Mouse (Mus musculus) intestine, embryonic 16.5 days (tissue): ENCODE measurements around the gene Cd47. TPM values are rescaled to one million over a fixed set of nuclear protein-coding genes. Genes with fewer than 3 reads are reported as not detected.

ENCODE experiments used
- ATAC-seq: fragments of 200-750 bp; cut with Nextera tagmentation; 2 replicates; pipeline ENCODE4 v1.8.0; 2017; ENCODE audit warnings: moderate TSS enrichment, moderate library complexity
- H3K27ac ChIP-seq: fragments of 300-500 bp; sonication (generic); 2 replicates; pipeline ENCODE4 v1.5.1; 2014; ENCODE audit warnings: mild to moderate bottlenecking, low read length
- H3K27me3 ChIP-seq: fragments of 300-500 bp; sonication (generic); replicated peaks from 2 replicates; pipeline ENCODE4 v1.6.1; 2014; ENCODE audit warnings: low read length, control low read depth, mixed read lengths; ENCODE audit not compliant: control insufficient read depth, insufficient read depth
- H3K36me3 ChIP-seq: fragments of 300-500 bp; sonication (generic); 2 replicates; pipeline ENCODE4 v1.6.1; 2014; ENCODE audit warnings: low read length, control low read depth; ENCODE audit not compliant: control insufficient read depth, insufficient read depth
- H3K4me1 ChIP-seq: fragments of 300-500 bp; sonication (generic); 2 replicates; pipeline ENCODE4 v1.6.1; 2014; ENCODE audit warnings: low read length, control low read depth, mixed read lengths; ENCODE audit not compliant: control insufficient read depth, insufficient read depth
- H3K4me2 ChIP-seq: fragments of 300-500 bp; sonication (generic); 2 replicates; pipeline ENCODE4 v1.6.1; 2014; ENCODE audit warnings: low read depth, low read length, control low read depth
- H3K4me3 ChIP-seq: fragments of 300-500 bp; sonication (generic); 2 replicates; pipeline ENCODE4 v1.5.1; 2014; ENCODE audit warnings: mild to moderate bottlenecking, low read length
- H3K9ac ChIP-seq: fragments of 300-500 bp; sonication (generic); 2 replicates; pipeline ENCODE4 v1.6.1; 2014; ENCODE audit warnings: low read depth, low read length
- H3K9me3 ChIP-seq: fragments of 300-500 bp; sonication (generic); 2 replicates; pipeline ENCODE4 v1.6.1; 2016; ENCODE audit warnings: low read length, control low read depth; ENCODE audit not compliant: control insufficient read depth
- whole genome bisulfite sequencing: fragments of 180-500 bp; shearing (Covaris S2); extraction: QIAGEN DNeasy Blood & Tissue Kit; methylation state at CpG from one replicate; pipeline ENCODE4 v1.1.7; 2014; 5-methylcytosine and 5-hydroxymethylcytosine counted together
- polyA plus RNA-seq: library from polyadenylated mRNA; unstranded; fragments of >200 nt; fragmentation: Nextera tagmentation; extraction: Ambion mirVana; gene quantifications from 2 replicates; pipeline ENCODE4 v1.2.1, GENCODE M21; 2015

Gene Cd47
- polyA plus RNA-seq, 1 experiment from 2014 or later: 80.3 TPM

GRCm38 (mm10) chr16:49941031-49941430, 140.7 kb downstream of the Cd47 start:
- no peaks in the 10 kb centered on the region for H3K9me3 ChIP-seq
- H3K4me2 ChIP-seq: no peak overlapping the region
- H3K4me3 ChIP-seq: no peak overlapping the region
- no peak overlapping the region for H3K9ac ChIP-seq
- 86% methylated on average over 1 of the region's 1 CpGs for WGBS
- H3K27me3 ChIP-seq: no peaks in the 10 kb centered on the region
- no peaks in the 10 kb centered on the region for H3K36me3 ChIP-seq
- no peak overlapping the region for H3K27ac ChIP-seq
- H3K4me1 ChIP-seq: no peaks in the 10 kb centered on the region
- ATAC-seq: no peak

GRCm38 (mm10) chr16:49943726-49944125, 143.4 kb downstream of the Cd47 start:
- Histone ChIP-seq H3K9ac (no peak overlapping the region), H3K27ac (no peak overlapping the region), H3K9me3 (no peaks in the 10 kb centered on the region), H3K36me3 (no peaks in the 10 kb centered on the region), H3K4me2 (no peak overlapping the region), H3K27me3 (no peaks in the 10 kb centered on the region), H3K4me3 (no peak overlapping the region), H3K4me1 (peaks cover 5% of the 10 kb centered on the region; the same call in 1 of the 2 replicates)
- WGBS: 76% methylated on average over 1 of the region's 1 CpGs
- ATAC-seq: no peak

GRCm38 (mm10) chr16:49945084-49945483, 144.8 kb downstream of the Cd47 start:
- H3K9me3 ChIP-seq: no peaks in the 10 kb centered on the region
- H3K4me2 ChIP-seq: no peak overlapping the region
- H3K9ac ChIP-seq: no peak overlapping the region
- no peaks in the 10 kb centered on the region for H3K27me3 ChIP-seq
- peaks cover 5% of the 10 kb centered on the region; the same call in 1 of the 2 replicates for H3K4me1 ChIP-seq
- WGBS: 77% methylated on average over 5 of the region's 5 CpGs
- no peaks in the 10 kb centered on the region for H3K36me3 ChIP-seq
- H3K27ac ChIP-seq: no peak overlapping the region
- H3K4me3 ChIP-seq: no peak overlapping the region
- no peak for ATAC-seq

GRCm38 (mm10) chr16:49947049-49947448, 146.7 kb downstream of the Cd47 start:
- 62% methylated on average over 3 of the region's 3 CpGs for WGBS
- peak; percentile 46 for ATAC-seq

GRCm38 (mm10) chr16:49947610-49948009, 147.3 kb downstream of the Cd47 start:
- 69% methylated on average over 7 of the region's 7 CpGs for WGBS
- H3K4me1 ChIP-seq: peaks cover 5% of the 10 kb centered on the region; the same call in 1 of the 2 replicates

More at GRCm38 (mm10) chr16:49947049-49947448, 146.7 kb downstream of the Cd47 start:
- Histone ChIP-seq H3K27me3 (no peaks in the 10 kb centered on the region), H3K36me3 (no peaks in the 10 kb centered on the region), H3K4me3 (no peak overlapping the region), H3K9me3 (no peaks in the 10 kb centered on the region), H3K4me2 (no peak overlapping the region), H3K27ac (no peak overlapping the region), H3K9ac (no peak overlapping the region), H3K4me1 (peaks cover 5% of the 10 kb centered on the region; the same call in 1 of the 2 replicates)

GRCm38 (mm10) chr16:49948287-49948686, 148.0 kb downstream of the Cd47 start:
- Histone ChIP-seq H3K9me3 (no peaks in the 10 kb centered on the region), H3K9ac (no peak overlapping the region), H3K4me2 (no peak overlapping the region), H3K4me1 (peaks cover 5% of the 10 kb centered on the region; the same call in 1 of the 2 replicates), H3K4me3 (no peak overlapping the region), H3K36me3 (no peaks in the 10 kb centered on the region), H3K27ac (peak overlapping the region; percentile 24; the same call in 1 of the 2 replicates), H3K27me3 (no peaks in the 10 kb centered on the region)
- ATAC-seq: peak; percentile 57
- 63% methylated on average over 3 of the region's 3 CpGs for WGBS

More at GRCm38 (mm10) chr16:49947610-49948009, 147.3 kb downstream of the Cd47 start:
- H3K4me3 ChIP-seq: no peak overlapping the region
- H3K27ac ChIP-seq: peak overlapping the region; percentile 24; the same call in 1 of the 2 replicates
- peak; percentile 65; the same call in 1 of the 2 replicates for ATAC-seq
- no peak overlapping the region for H3K4me2 ChIP-seq
- no peaks in the 10 kb centered on the region for H3K36me3 ChIP-seq
- no peaks in the 10 kb centered on the region for H3K27me3 ChIP-seq
- H3K9me3 ChIP-seq: no peaks in the 10 kb centered on the region
- H3K9ac ChIP-seq: no peak overlapping the region

GRCm38 (mm10) chr16:49949261-49949660, 148.9 kb downstream of the Cd47 start:
- no peak overlapping the region for H3K27ac ChIP-seq

GRCm38 (mm10) chr16:49950340-49950739, 150.0 kb downstream of the Cd47 start:
- Histone ChIP-seq H3K9me3 (no peaks in the 10 kb centered on the region), H3K27me3 (no peaks in the 10 kb centered on the region), H3K27ac (no peak overlapping the region), H3K4me3 (no peak overlapping the region), H3K4me1 (peaks cover 5% of the 10 kb centered on the region; the same call in 1 of the 2 replicates), H3K36me3 (no peaks in the 10 kb centered on the region), H3K4me2 (no peak overlapping the region), H3K9ac (no peak overlapping the region)
- WGBS: 86% methylated on average over 2 of the region's 2 CpGs
- no peak for ATAC-seq

More at GRCm38 (mm10) chr16:49949261-49949660, 148.9 kb downstream of the Cd47 start:
- no peak overlapping the region for H3K4me3 ChIP-seq
- peaks cover 5% of the 10 kb centered on the region; the same call in 1 of the 2 replicates for H3K4me1 ChIP-seq
- no peak overlapping the region for H3K9ac ChIP-seq
- no peaks in the 10 kb centered on the region for H3K36me3 ChIP-seq
- no peaks in the 10 kb centered on the region for H3K9me3 ChIP-seq
- 64% methylated on average over 4 of the region's 4 CpGs for WGBS
- ATAC-seq: no peak
- no peak overlapping the region for H3K4me2 ChIP-seq
- no peaks in the 10 kb centered on the region for H3K27me3 ChIP-seq

- no peaks in the 10 kb centered on the region for H3K9me3 ChIP-seq
- no peaks in the 10 kb centered on the region for H3K27me3 ChIP-seq
- no peak overlapping the region for H3K9ac ChIP-seq
- no peaks in the 10 kb centered on the region for H3K36me3 ChIP-seq
- no peak overlapping the region for H3K4me2 ChIP-seq
- no peak overlapping the region for H3K4me3 ChIP-seq
- 71% methylated on average over 2 of the region's 2 CpGs for WGBS
- H3K27ac ChIP-seq: no peak overlapping the region
- peaks cover 5% of the 10 kb centered on the region; the same call in 1 of the 2 replicates for H3K4me1 ChIP-seq
- ATAC-seq: no peak
Measured at GRCm38 (mm10) chr16:49951288-49951691, 151.0 kb downstream of the Cd47 start.
